Comparison of ENCODE assay signal across 8 mouse cellular contexts in the genomic region with DNA sequence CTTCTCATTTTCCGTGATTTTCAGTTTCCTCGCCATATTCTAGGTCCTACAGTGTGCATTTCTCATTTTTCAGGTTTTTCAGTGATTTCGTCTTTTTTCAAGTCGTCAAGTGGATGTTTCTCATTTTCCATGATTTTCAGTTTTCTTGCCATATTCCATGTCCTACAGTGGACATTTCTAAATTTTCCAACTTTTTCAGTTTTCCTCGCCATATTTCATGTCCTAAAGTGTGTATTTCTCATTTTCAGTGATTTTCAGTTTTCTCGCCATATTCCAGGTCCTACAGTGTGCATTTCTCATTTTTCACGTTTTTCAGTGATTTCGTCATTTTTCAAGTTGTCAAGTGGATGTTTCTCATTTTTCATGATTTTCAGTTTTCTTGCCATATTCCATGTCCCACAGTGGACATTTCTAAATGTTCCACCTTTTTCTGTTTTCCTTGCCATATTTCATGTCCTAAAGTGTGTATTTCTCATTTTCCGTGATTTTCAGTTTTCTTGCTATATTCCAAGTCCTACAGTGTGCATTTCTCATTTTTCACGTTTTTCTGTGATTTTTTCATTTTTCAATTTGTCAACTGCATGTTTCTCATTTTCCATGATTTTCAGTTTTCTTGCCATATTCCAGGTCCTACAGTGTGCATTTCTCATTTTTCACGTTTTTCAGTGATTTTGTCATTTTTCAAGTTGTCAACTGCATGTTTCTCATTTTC. TPM values are rescaled to one million over a fixed set of nuclear protein-coding genes. Genes with fewer than 3 reads are reported as not detected.
DNase-seq lines count a peak whose midpoint lies in the region; ATAC-seq lines count a peak whose summit lies in the region.
"Not testable (repeated sequence)": the region's sequence is repeated elsewhere in the genome, so short reads cannot be mapped to it uniquely, and the experiment has no call there.

No protein-coding gene starts in this region.

- not testable (repeated sequence) for H3K9me3 ChIP-seq in forebrain, embryonic 16.5 days (ENCODE audit: control insufficient read depth, low read length); liver, embryonic 11.5 days (ENCODE audit: control insufficient read depth, low read length); stomach, embryonic 15.5 days

- H3K4me3 ChIP-seq in forebrain, embryonic 16.5 days (replicated peaks; ENCODE audit: low read length); liver, embryonic 11.5 days (ENCODE audit: low read depth, low read length); stomach, embryonic 15.5 days (replicated peaks): not testable (repeated sequence)

- not testable (repeated sequence) for H3K36me3 ChIP-seq in forebrain, embryonic 16.5 days (ENCODE audit: control insufficient read depth, insufficient read depth); liver, embryonic 11.5 days (ENCODE audit: control insufficient read depth, insufficient read depth, low read length); stomach, embryonic 15.5 days

- H3K4me1 ChIP-seq in forebrain, embryonic 16.5 days (replicated peaks; ENCODE audit: control insufficient read depth, insufficient read depth, low read length); liver, embryonic 11.5 days (replicated peaks; ENCODE audit: control insufficient read depth, insufficient read depth, low read length); stomach, embryonic 15.5 days: not testable (repeated sequence)

- not testable (repeated sequence) for H3K27me3 ChIP-seq in forebrain, embryonic 16.5 days (replicated peaks; ENCODE audit: control insufficient read depth, insufficient read depth, low read length); liver, embryonic 11.5 days (replicated peaks; ENCODE audit: control insufficient read depth, insufficient read depth, low read length); stomach, embryonic 15.5 days (replicated peaks)

- not testable (repeated sequence) for H3K27ac ChIP-seq in forebrain, embryonic 16.5 days (ENCODE audit: low read length); liver, embryonic 11.5 days (ENCODE audit: low read depth, low read length); stomach, embryonic 15.5 days

- peak; percentile 81 for ATAC-seq in forebrain, embryonic 16.5 days
- peak; percentile 79 for ATAC-seq in liver, embryonic 11.5 days (replicated peaks; ENCODE audit: low FRiP score)
- peak; percentile 77 for ATAC-seq in stomach, embryonic 15.5 days (ENCODE audit: insufficient read depth, low FRiP score, low read depth)

- intact Hi-C loops in heart, postnatal 10 days (cut with DNase I) = not testable (repeated sequence)

- not testable (repeated sequence) for H3K9ac ChIP-seq in forebrain, embryonic 16.5 days (replicated peaks; ENCODE audit: low read depth, low read length); liver, embryonic 11.5 days (ENCODE audit: low read depth, low read length); stomach, embryonic 15.5 days

- H3K4me2 ChIP-seq in forebrain, embryonic 16.5 days (ENCODE audit: low read length); liver, embryonic 11.5 days; stomach, embryonic 15.5 days: not testable (repeated sequence)

- DNase-seq in CD8-positive naive resting alpha-beta T cell, adult 2 months (ENCODE audit: low read depth in 2 of 2, low spot score in 2 of 2) = peak; percentile 100
- peak; percentile 81 for DNase-seq in cerebellum, adult 11-12 months
- peak; percentile 98 to 100 for DNase-seq in heart, postnatal 10 days
- peak; percentile 99 to 100 for DNase-seq in kidney, postnatal 25 days
- not testable (repeated sequence) for DNase-seq in liver, embryonic 11.5 days (ENCODE audit: low spot score)
- peak; percentile 42 for DNase-seq in naive thymus-derived CD4-positive, alpha-beta T cell, adult 2 months (ENCODE audit: low read depth)

- 59% methylated on average over 8 of the region's 11 CpGs for WGBS in forebrain, embryonic 16.5 days
- 56% methylated on average over 8 of the region's 11 CpGs for WGBS in liver, embryonic 11.5 days
- 64% methylated on average over 9 of the region's 11 CpGs for WGBS in stomach, embryonic 15.5 days

RNA-seq across cellular contexts. Expression of a gene that starts 1.0 kb away (rescaled TPM):
- polyA plus RNA-seq in forebrain, embryonic 16.5 days (2015; fragmentation: Nextera tagmentation; extraction: Ambion mirVana) = not detected in 2 replicates
- total RNA-seq in heart, postnatal 10 days (2021) = not detected
- not detected in 2 replicates for polyA plus RNA-seq in liver, embryonic 11.5 days (2014; fragmentation: Nextera tagmentation; extraction: Ambion mirVana)
- polyA plus RNA-seq in stomach, embryonic 15.5 days (2015; fragmentation: Nextera tagmentation; extraction: Ambion mirVana) = not detected in 2 replicates

RNA-seq across cellular contexts. Expression of a gene that starts 1.4 kb away (rescaled TPM):
- not detected in 2 replicates for polyA plus RNA-seq in forebrain, embryonic 16.5 days (2015; fragmentation: Nextera tagmentation; extraction: Ambion mirVana)
- not detected for total RNA-seq in heart, postnatal 10 days (2021)
- not detected in 2 replicates for polyA plus RNA-seq in liver, embryonic 11.5 days (2014; fragmentation: Nextera tagmentation; extraction: Ambion mirVana)
- not detected in 2 replicates for polyA plus RNA-seq in stomach, embryonic 15.5 days (2015; fragmentation: Nextera tagmentation; extraction: Ambion mirVana)

RNA-seq across cellular contexts. Expression of a gene that starts 10.8 kb away (rescaled TPM):
- polyA plus RNA-seq in forebrain, embryonic 16.5 days (2015; fragmentation: Nextera tagmentation; extraction: Ambion mirVana) = not detected in 2 replicates
- not detected for total RNA-seq in heart, postnatal 10 days (2021)
- not detected in 2 replicates for polyA plus RNA-seq in liver, embryonic 11.5 days (2014; fragmentation: Nextera tagmentation; extraction: Ambion mirVana)
- not detected in 2 replicates for polyA plus RNA-seq in stomach, embryonic 15.5 days (2015; fragmentation: Nextera tagmentation; extraction: Ambion mirVana)

RNA-seq across cellular contexts. Expression of a gene that starts 13.3 kb away (rescaled TPM):
- polyA plus RNA-seq in forebrain, embryonic 16.5 days (2015; fragmentation: Nextera tagmentation; extraction: Ambion mirVana) = not detected in 2 replicates
- total RNA-seq in heart, postnatal 10 days (2021) = not detected
- polyA plus RNA-seq in liver, embryonic 11.5 days (2014; fragmentation: Nextera tagmentation; extraction: Ambion mirVana) = not detected in 2 replicates
- not detected in 2 replicates for polyA plus RNA-seq in stomach, embryonic 15.5 days (2015; fragmentation: Nextera tagmentation; extraction: Ambion mirVana)

RNA-seq across cellular contexts. Expression of a gene that starts 15.1 kb away (rescaled TPM):
- polyA plus RNA-seq in forebrain, embryonic 16.5 days (2015; fragmentation: Nextera tagmentation; extraction: Ambion mirVana) = not detected in 2 replicates
- total RNA-seq in heart, postnatal 10 days (2021) = not detected
- polyA plus RNA-seq in liver, embryonic 11.5 days (2014; fragmentation: Nextera tagmentation; extraction: Ambion mirVana) = not detected in 2 replicates
- 0.24 TPM in 1 of 2 replicates, not detected in the other for polyA plus RNA-seq in stomach, embryonic 15.5 days (2015; fragmentation: Nextera tagmentation; extraction: Ambion mirVana)
